Mouse (Mus musculus) forebrain, embryonic 13.5 days (tissue): ENCODE measurements around the gene Uvrag. TPM values are rescaled to one million over a fixed set of nuclear protein-coding genes. Genes with fewer than 3 reads are reported as not detected.

Experiments
- ATAC-seq: fragments of 200-750 bp; cut with Nextera tagmentation; 2 replicates; pipeline ENCODE4 v1.8.0; 2017
- H3K27ac ChIP-seq: fragments of 300-500 bp; sonication (generic); 2 replicates; pipeline ENCODE4 v1.5.1; 2015; ENCODE audit warnings: inconsistent platforms, mild to moderate bottlenecking, moderate library complexity
- H3K27me3 ChIP-seq: fragments of 300-500 bp; sonication (generic); 2 replicates; pipeline ENCODE4 v1.6.1; 2015; ENCODE audit warnings: mild to moderate bottlenecking, inconsistent platforms
- H3K36me3 ChIP-seq: fragments of 300-500 bp; sonication (generic); 2 replicates; pipeline ENCODE4 v1.6.1; 2015; ENCODE audit warnings: mild to moderate bottlenecking, inconsistent platforms; ENCODE audit not compliant: poor library complexity, severe bottlenecking
- H3K4me1 ChIP-seq: fragments of 300-500 bp; sonication (generic); 2 replicates; pipeline ENCODE4 v1.6.1; 2015; ENCODE audit warnings: inconsistent platforms
- H3K4me2 ChIP-seq: fragments of 300-500 bp; sonication (generic); 2 replicates; pipeline ENCODE4 v1.6.1; 2015; ENCODE audit warnings: inconsistent platforms, mild to moderate bottlenecking, moderate library complexity
- H3K4me3 ChIP-seq: fragments of 300-500 bp; sonication (generic); 2 replicates; pipeline ENCODE4 v1.5.1; 2015; ENCODE audit warnings: mild to moderate bottlenecking, inconsistent platforms
- H3K9ac ChIP-seq: fragments of 300-500 bp; sonication (generic); 2 replicates; pipeline ENCODE4 v1.6.1; 2015; ENCODE audit warnings: mild to moderate bottlenecking, inconsistent platforms
- H3K9me3 ChIP-seq: fragments of 300-500 bp; sonication (generic); replicated peaks from 2 replicates; pipeline ENCODE4 v1.6.1; 2016; ENCODE audit warnings: inconsistent platforms
- WGBS: fragments of 180-500 bp; shearing (Covaris S2); methylation state at CpG from one replicate; pipeline ENCODE4 v1.1.7; 2015; 5-methylcytosine and 5-hydroxymethylcytosine counted together
- polyA plus RNA-seq: library from polyadenylated mRNA; unstranded; fragments of >200 nt; fragmentation: Nextera tagmentation; extraction: Ambion mirVana; gene quantifications from 2 replicates; pipeline ENCODE4 v1.2.1, GENCODE M21; 2015

The Uvrag gene
- polyA plus RNA-seq, 1 experiment from 2014 or later = 13.6 TPM

DNA sequence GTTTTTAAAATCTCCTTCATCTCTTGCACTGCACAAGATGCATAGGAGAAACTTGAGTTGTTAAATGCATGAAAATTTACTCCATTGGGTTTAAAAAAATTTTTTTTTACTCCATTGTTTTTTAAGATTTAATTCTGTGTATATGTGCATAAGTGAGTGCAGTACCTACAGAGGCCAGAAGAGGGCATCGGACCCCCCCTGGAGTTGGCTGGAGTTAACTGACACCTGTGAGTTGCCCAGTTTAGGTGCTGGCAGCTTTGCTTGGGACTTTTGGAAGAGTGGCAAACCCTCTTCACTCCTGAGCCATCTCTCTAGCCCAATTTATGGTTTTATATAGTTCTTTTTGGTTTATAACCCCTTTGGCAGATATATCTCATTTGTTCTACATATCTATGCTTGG, 239.8 kb downstream of the Uvrag start:
- WGBS = 97% methylated on average over 1 of the region's 1 CpGs

DNA sequence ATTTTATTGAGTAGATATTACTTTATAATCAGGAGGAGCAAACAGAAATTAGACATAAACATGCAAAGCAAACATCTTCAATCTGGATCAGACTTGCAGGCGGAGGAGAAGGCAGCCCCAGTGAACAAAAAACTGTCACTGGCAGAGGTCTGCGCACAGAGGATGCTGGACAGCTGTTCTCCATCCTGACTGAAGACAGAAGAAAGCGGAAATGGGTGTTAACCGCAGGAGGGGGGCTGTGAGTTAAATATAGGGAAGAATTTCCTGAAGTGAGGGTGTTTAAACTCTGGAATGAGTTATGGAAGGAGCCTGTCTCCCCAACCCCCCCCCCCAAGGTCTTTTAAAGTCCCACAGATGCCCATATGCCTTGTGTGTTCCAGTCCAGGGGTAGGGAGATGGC, 241.1 kb downstream of the Uvrag start:
- Histone ChIP-seq H3K36me3 (no peaks in the 10 kb centered on the region), H3K4me1 (peaks cover 6% of the 10 kb centered on the region; the same call in 1 of the 2 replicates), H3K9me3 (no peaks in the 10 kb centered on the region), H3K4me3 (no peak overlapping the region), H3K27me3 (no peaks in the 10 kb centered on the region), H3K27ac (no peak overlapping the region), H3K4me2 (no peak overlapping the region), H3K9ac (no peak overlapping the region)
- 93% methylated on average over 4 of the region's 4 CpGs for WGBS
- no peak for ATAC-seq

More for the DNA sequence above, 239.8 kb downstream of the Uvrag start:
- Histone ChIP-seq H3K4me2 (no peak overlapping the region), H3K4me3 (no peak overlapping the region), H3K4me1 (peaks cover 6% of the 10 kb centered on the region; the same call in 1 of the 2 replicates), H3K9ac (no peak overlapping the region), H3K36me3 (0 out of 2 replicates have a peak, but pooled peaks cover 2% of the 10 kb centered on the region), H3K27me3 (no peaks in the 10 kb centered on the region), H3K27ac (no peak overlapping the region), H3K9me3 (no peaks in the 10 kb centered on the region)
- no peak for ATAC-seq

DNA sequence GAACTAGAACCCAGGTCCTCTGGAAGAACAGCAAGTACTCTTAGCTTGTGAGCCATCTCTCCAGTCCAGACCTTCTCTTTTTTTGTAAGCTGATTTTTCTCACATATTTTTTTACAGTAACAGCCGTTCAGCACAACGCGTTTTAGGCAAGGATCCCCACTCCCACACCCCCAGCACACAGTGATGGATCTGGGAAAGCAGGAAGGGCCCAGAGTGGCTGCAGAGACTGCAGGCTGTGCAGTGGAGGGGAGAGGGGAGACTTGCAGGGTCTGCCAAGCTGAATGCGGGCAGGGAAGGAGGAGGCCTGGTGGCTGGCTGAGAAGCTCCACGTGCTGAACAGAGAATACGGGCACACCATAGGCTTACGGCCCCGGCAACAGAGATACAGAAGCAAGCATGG, 243.6 kb downstream of the Uvrag start:
- 92% methylated on average over 8 of the region's 8 CpGs for WGBS
- Histone ChIP-seq H3K9me3 (no peaks in the 10 kb centered on the region), H3K4me3 (no peak overlapping the region), H3K27ac (no peak overlapping the region), H3K27me3 (no peaks in the 10 kb centered on the region), H3K4me2 (no peak overlapping the region), H3K4me1 (no peaks in the 10 kb centered on the region), H3K36me3 (no peaks in the 10 kb centered on the region), H3K9ac (no peak overlapping the region)
- ATAC-seq = no peak

DNA sequence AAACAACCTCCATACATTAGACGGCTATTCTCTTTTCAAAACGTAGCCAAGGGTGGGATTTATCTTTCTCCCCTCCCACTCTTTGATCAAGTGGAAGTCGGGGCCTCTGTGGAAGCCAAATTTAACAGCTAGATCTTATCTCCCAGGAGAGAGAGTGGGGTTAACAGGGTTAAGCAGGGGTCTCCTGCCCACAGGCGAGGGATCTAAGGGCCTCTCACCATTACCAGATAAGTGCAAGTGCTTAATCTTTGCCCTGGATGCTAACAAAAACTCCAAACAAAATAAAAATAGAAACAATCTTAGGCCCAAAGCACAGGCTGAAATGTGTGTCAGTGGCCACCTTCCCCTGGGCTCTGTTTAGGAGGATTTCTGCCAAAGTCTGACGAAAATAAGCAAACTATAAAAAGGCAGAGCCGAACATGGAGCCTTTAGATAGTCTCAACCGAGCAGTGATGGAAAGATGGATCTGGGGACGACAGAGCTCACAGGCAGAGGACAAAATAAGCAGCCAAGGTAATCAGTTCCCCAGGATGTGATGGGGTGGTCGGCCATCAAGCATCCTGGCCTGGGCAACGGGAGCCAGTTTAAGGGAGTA, 245.3 kb downstream of the Uvrag start:
- no peak for ATAC-seq
- WGBS = 48% methylated on average over 10 of the region's 10 CpGs
- no peaks in the 10 kb centered on the region for H3K4me1 ChIP-seq
- no peaks in the 10 kb centered on the region for H3K36me3 ChIP-seq
- H3K27me3 ChIP-seq = no peaks in the 10 kb centered on the region
- no peak overlapping the region for H3K27ac ChIP-seq
- H3K9me3 ChIP-seq = no peaks in the 10 kb centered on the region
- H3K4me2 ChIP-seq = no peak overlapping the region
- H3K9ac ChIP-seq = no peak overlapping the region
- H3K4me3 ChIP-seq = no peak overlapping the region

DNA sequence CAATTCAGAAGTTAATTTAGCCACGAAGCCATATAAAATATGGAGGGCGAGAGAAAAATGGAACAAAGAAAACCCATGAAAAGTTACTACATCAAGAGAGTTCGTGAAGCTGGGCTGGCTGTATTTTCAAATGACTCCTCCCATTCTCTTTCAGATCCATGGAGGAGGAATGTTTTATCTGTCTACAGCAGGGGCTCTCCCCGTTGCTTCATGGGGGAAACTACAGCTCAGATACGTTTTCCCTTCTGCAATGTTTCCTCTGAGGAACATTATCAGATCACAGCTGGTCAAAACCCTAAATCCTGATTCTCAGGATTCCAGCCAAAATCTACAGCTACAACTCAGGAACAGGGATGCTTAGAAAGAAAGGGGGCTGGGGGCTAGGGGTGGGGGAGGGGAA, 246.2 kb downstream of the Uvrag start:
- Histone ChIP-seq H3K27ac (no peak overlapping the region), H3K27me3 (no peaks in the 10 kb centered on the region), H3K4me1 (no peaks in the 10 kb centered on the region), H3K9me3 (no peaks in the 10 kb centered on the region), H3K4me3 (no peak overlapping the region), H3K9ac (no peak overlapping the region), H3K36me3 (no peaks in the 10 kb centered on the region), H3K4me2 (no peak overlapping the region)
- 41% methylated on average over 5 of the region's 5 CpGs for WGBS
- ATAC-seq = no peak

DNA sequence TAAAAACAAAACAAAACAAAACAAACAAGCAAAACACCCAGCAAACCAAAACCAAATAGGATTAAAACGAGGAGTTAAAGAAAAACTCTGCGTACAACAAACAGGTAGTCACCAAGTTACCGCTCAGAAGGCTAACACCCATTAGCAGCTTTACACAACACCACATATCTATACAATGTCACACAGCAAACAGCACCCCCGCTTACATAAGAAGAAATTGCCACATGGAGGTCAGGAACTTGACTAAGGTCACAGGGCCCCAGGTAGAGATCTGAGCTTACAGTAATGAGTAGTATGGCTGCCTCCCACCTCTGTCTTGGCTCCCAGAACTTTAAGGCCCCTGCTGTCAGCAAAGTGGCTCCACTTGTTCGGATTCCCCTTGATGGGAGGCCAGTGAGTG, 246.6 kb downstream of the Uvrag start:
- no peak for ATAC-seq
- Histone ChIP-seq H3K27me3 (no peaks in the 10 kb centered on the region), H3K9ac (no peak overlapping the region), H3K27ac (no peak overlapping the region), H3K4me3 (no peak overlapping the region), H3K4me1 (no peaks in the 10 kb centered on the region), H3K9me3 (no peaks in the 10 kb centered on the region), H3K36me3 (no peaks in the 10 kb centered on the region), H3K4me2 (no peak overlapping the region)
- 89% methylated on average over 5 of the region's 5 CpGs for WGBS

DNA sequence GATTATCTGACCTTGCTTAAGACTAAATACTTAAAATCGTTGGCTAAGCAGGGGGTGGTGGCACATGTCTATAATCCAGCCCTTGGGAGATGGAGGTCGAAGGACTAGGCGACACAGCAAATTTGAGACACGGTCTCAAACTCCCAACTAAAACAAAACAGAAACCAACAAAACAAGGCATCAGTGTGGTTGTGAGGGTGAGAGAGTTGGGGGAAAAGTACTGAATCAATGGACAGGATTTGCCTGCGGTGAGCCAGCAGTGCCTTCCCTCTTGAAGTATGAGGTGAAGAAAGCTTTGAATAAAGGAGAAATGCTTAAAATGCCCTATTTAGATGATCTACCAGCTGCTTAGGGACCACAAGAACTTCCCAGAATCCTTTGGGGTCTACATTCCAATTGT, 247.8 kb downstream of the Uvrag start:
- no peak for ATAC-seq
- Histone ChIP-seq H3K4me3 (no peak overlapping the region), H3K4me1 (peaks cover 8% of the 10 kb centered on the region; the same call in 1 of the 2 replicates), H3K9ac (no peak overlapping the region), H3K4me2 (no peak overlapping the region), H3K27me3 (no peaks in the 10 kb centered on the region), H3K9me3 (no peaks in the 10 kb centered on the region), H3K27ac (no peak overlapping the region), H3K36me3 (no peaks in the 10 kb centered on the region)
- WGBS = 87% methylated on average over 5 of the region's 5 CpGs

DNA sequence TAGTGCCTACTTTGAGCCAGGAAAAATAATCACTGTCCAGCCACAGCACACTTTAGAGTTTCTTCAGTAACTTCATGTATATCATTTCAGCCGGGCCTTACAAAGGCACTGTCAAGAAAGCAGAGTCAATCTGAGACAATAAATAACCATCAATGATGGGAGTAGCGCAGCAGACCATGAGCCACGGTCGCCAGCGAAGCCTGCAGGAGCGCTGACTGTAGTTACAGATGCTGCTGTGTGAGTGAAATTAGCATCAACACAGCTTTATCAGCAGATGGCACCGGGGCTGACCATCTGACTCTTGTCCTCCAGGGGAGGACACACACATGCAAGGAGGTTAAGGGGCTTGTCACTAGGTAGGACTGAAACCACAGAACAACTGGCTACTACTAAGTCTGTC, 251.7 kb downstream of the Uvrag start:
- H3K4me1 ChIP-seq = peaks cover 15% of the 10 kb centered on the region; the same call in 1 of the 2 replicates

GRCm38 (mm10) chr7:98888810-98889209, 252.1 kb downstream of the Uvrag start:
- Histone ChIP-seq H3K9me3 (no peaks in the 10 kb centered on the region), H3K27me3 (no peaks in the 10 kb centered on the region), H3K27ac (no peak overlapping the region), H3K4me3 (no peak overlapping the region), H3K4me2 (no peak overlapping the region), H3K4me1 (peaks cover 15% of the 10 kb centered on the region; the same call in 1 of the 2 replicates), H3K9ac (no peak overlapping the region), H3K36me3 (no peaks in the 10 kb centered on the region)
- WGBS = 59% methylated on average over 5 of the region's 5 CpGs
- peak; percentile 50; the same call in 1 of the 2 replicates for ATAC-seq

More for the DNA sequence above, 251.7 kb downstream of the Uvrag start:
- Histone ChIP-seq H3K27ac (no peak overlapping the region), H3K4me3 (no peak overlapping the region), H3K9ac (no peak overlapping the region), H3K9me3 (no peaks in the 10 kb centered on the region), H3K4me2 (no peak overlapping the region), H3K36me3 (no peaks in the 10 kb centered on the region), H3K27me3 (no peaks in the 10 kb centered on the region)
- WGBS = 73% methylated on average over 7 of the region's 7 CpGs
- no peak for ATAC-seq

DNA sequence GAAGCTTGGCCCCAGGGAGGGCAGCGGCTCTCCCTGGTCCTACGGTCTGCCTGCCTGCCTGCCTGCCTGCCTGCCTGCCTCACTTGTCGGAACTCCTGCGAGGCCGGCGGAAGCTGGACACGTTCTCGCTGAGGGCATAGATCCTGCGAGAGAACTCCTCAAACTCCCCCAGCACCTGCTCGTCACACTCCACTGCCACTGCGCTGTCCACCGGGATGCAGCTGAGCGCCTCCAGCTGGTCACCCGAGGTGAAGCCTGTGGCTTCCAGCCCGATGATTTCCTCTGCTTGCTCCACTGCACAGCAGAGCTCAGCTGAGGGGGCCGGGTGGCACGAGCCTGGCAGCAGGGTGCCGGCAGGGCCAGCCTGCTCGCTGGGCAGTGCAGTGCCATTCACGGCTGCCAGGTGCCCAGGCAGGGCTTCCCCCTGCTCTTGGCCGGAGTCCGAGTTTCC, 253.1 kb downstream of the Uvrag start:
- no peaks in the 10 kb centered on the region for H3K36me3 ChIP-seq
- no peak overlapping the region for H3K4me3 ChIP-seq
- no peaks in the 10 kb centered on the region for H3K27me3 ChIP-seq
- ATAC-seq = 0 out of 2 replicates have a peak, but pooled peaks have one; percentile 41
- WGBS = 43% methylated on average over 22 of the region's 22 CpGs
- no peak overlapping the region for H3K4me2 ChIP-seq
- peaks cover 15% of the 10 kb centered on the region; the same call in 1 of the 2 replicates for H3K4me1 ChIP-seq
- no peak overlapping the region for H3K9ac ChIP-seq
- H3K9me3 ChIP-seq = no peaks in the 10 kb centered on the region
- H3K27ac ChIP-seq = no peak overlapping the region

GRCm38 (mm10) chr7:98881887-98882286, 259.1 kb downstream of the Uvrag start:
- Histone ChIP-seq H3K27me3 (no peaks in the 10 kb centered on the region), H3K4me1 (peaks cover 5% of the 10 kb centered on the region), H3K4me3 (no peak overlapping the region), H3K36me3 (no peaks in the 10 kb centered on the region), H3K9me3 (no peaks in the 10 kb centered on the region), H3K27ac (no peak overlapping the region), H3K9ac (no peak overlapping the region), H3K4me2 (no peak overlapping the region)
- ATAC-seq = no peak
- 73% methylated on average over 4 of the region's 4 CpGs for WGBS

DNA sequence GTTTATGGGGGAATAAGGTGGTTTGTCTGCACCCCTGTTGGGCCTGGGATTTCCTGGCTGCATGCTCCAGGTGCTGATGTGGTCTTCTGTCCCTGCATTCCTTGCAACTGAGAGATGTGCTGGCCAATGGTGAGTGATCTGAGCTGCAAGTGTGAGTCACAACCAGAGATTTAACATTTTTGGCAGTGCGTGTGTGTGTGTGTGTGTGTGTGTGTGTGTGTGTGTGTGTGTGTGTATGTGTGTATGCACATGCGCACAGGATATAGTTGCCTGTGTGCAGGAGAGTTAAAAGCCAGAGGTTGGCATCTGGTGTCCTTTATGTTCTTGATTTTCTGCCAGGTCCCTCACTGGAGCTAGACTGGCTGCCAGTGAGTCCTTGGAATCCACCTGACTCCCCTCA, 261.8 kb downstream of the Uvrag start:
- ATAC-seq = no peak
- H3K9ac ChIP-seq = no peak overlapping the region
- H3K36me3 ChIP-seq = no peaks in the 10 kb centered on the region
- H3K27ac ChIP-seq = no peak overlapping the region
- WGBS = 88% methylated on average over 2 of the region's 2 CpGs
- H3K4me1 ChIP-seq = peaks cover 24% of the 10 kb centered on the region
- peaks cover 5% of the 10 kb centered on the region; the same call in 1 of the 2 replicates for H3K27me3 ChIP-seq
- H3K4me2 ChIP-seq = no peak overlapping the region
- H3K9me3 ChIP-seq = no peaks in the 10 kb centered on the region
- H3K4me3 ChIP-seq = no peak overlapping the region

- H3K9me3 ChIP-seq = no peaks in the 10 kb centered on the region
- H3K36me3 ChIP-seq = no peaks in the 10 kb centered on the region
- H3K4me3 ChIP-seq = no peak overlapping the region
- H3K9ac ChIP-seq = no peak overlapping the region
- no peak overlapping the region for H3K27ac ChIP-seq
- peaks cover 5% of the 10 kb centered on the region; the same call in 1 of the 2 replicates for H3K27me3 ChIP-seq
- ATAC-seq = no peak
- peaks cover 24% of the 10 kb centered on the region for H3K4me1 ChIP-seq
- WGBS = 31% methylated on average over 13 of the region's 13 CpGs
- peak overlapping the region; percentile 25; the same call in 1 of the 2 replicates for H3K4me2 ChIP-seq
Measured at GRCm38 (mm10) chr7:98876119-98876518, 264.8 kb downstream of the Uvrag start.
